Mouse (Mus musculus) liver, adult 2 months (tissue): ENCODE results near the gene Haus2. TPM values are rescaled to one million over a fixed set of nuclear protein-coding genes. Genes with fewer than 3 reads are reported as not detected.

Source experiments
- DNase-seq: peaks from one replicate; pipeline ENCODE4 v3.0.0-alpha.2; 2011; ENCODE audit warnings: low read depth, low spot score; ENCODE audit errors: extremely low read depth
- H3K27ac ChIP-seq: fragments of 200-500 bp; replicated peaks from 2 replicates; pipeline ENCODE4 v1.5.1; 2012; ENCODE audit warnings: low read depth, mild to moderate bottlenecking, control low read depth, inconsistent platforms, low read length; ENCODE audit not compliant: insufficient read depth
- H3K27me3 ChIP-seq: fragments of 200-500 bp; 2 replicates; pipeline ENCODE4 v1.6.1; 2012; ENCODE audit warnings: mild to moderate bottlenecking, moderate library complexity, low read length, inconsistent platforms; ENCODE audit not compliant: control insufficient read depth, insufficient read depth
- H3K36me3 ChIP-seq: fragments of 200-500 bp; 2 replicates; pipeline ENCODE4 v1.6.1; 2012; ENCODE audit warnings: low read length, inconsistent platforms; ENCODE audit not compliant: control insufficient read depth, insufficient read depth
- H3K4me1 ChIP-seq: fragments of 200-500 bp; 2 replicates; pipeline ENCODE4 v1.6.1; 2011; ENCODE audit warnings: low read length; ENCODE audit not compliant: control insufficient read depth, insufficient read depth
- H3K4me3 ChIP-seq: fragments of 200-500 bp; 2 replicates; pipeline ENCODE4 v1.5.1; 2011; ENCODE audit warnings: low read depth, mild to moderate bottlenecking, control low read depth, low read length, moderate library complexity; ENCODE audit not compliant: insufficient read depth
- H3K79me2 ChIP-seq: fragments of 200-500 bp; 2 replicates; pipeline ENCODE4 v1.6.1; 2012; ENCODE audit warnings: inconsistent platforms, mild to moderate bottlenecking, low read length, moderate library complexity; ENCODE audit not compliant: control insufficient read depth, insufficient read depth
- H3K9ac ChIP-seq: fragments of 200-500 bp; 2 replicates; pipeline ENCODE4 v1.6.1; 2012; ENCODE audit warnings: low read depth, mild to moderate bottlenecking, control low read depth, inconsistent platforms, low read length
- CTCF ChIP-seq: fragments of 200-500 bp; IDR thresholded peaks from 2 replicates; pipeline ENCODE4 v1.5.1; 2011; ENCODE audit warnings: low read depth, low read length, control low read depth
- POLR2A ChIP-seq: fragments of 200-500 bp; IDR thresholded peaks from 2 replicates; pipeline ENCODE4 v1.6.1; 2011; ENCODE audit warnings: low read length, control low read depth; ENCODE audit not compliant: insufficient read depth; ENCODE audit errors: extremely low read depth
- WGBS: fragments of 180-500 bp; shearing (Covaris S2); methylation state at CpG from one replicate; pipeline ENCODE4 v1.1.7; 2018; 5-methylcytosine and 5-hydroxymethylcytosine counted together
- polyA plus RNA-seq: library from polyadenylated mRNA; depleted of rRNA; stranded (reverse); fragments of >200 nt; gene quantifications from 2 replicates; pipeline ENCODE4 v1.2.3, GENCODE M21; 2012
- total RNA-seq: library from RNA; depleted of rRNA; stranded (reverse); fragments of >200 nt; gene quantifications from 2 replicates; pipeline ENCODE4 v1.2.3, GENCODE M21; 2014

Gene Haus2
- total and polyA plus RNA-seq, 2 experiments: 1.8 to 8.7 TPM

DNA sequence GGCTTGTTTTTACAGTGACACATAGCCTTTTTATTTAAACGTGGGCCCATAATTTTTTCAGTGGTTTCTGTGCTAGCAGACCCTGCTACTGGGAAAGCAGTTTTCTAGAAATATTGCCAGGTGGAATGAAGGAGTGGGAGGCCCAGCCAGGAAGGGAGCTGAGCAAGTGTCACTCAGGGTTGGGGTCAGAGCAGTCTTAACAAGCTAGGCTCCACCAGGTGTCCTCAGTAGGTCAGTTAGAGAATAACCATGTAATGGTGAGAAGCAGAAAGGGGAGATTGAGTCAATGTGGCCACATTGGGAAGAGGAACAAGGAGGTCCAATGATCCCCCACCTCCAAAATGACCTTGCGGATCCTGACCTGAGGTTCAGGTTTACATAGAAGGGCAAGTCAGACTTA, 45.5 kb downstream of the Haus2 start:
- no peak for TF ChIP-seq CTCF
- no peak for TF ChIP-seq POLR2A
- Histone ChIP-seq H3K27me3 (no peaks in the 10 kb centered on the region), H3K9ac (no peak overlapping the region), H3K79me2 (no peaks in the 10 kb centered on the region), H3K4me1 (peaks cover 2% of the 10 kb centered on the region; the same call in 1 of the 2 replicates), H3K4me3 (no peak overlapping the region), H3K27ac (no peak overlapping the region), H3K36me3 (no peaks in the 10 kb centered on the region)
- DNase-seq: no peak
- WGBS: 86% methylated on average over 2 of the region's 2 CpGs

GRCm38 (mm10) chr2:120655905-120656304, 46.7 kb downstream of the Haus2 start:
- H3K27me3 ChIP-seq: no peaks in the 10 kb centered on the region
- TF ChIP-seq CTCF (no peak), POLR2A (no peak)
- H3K79me2 ChIP-seq: no peaks in the 10 kb centered on the region
- no peak overlapping the region for H3K4me3 ChIP-seq
- no peak for DNase-seq
- H3K9ac ChIP-seq: no peak overlapping the region
- H3K36me3 ChIP-seq: no peaks in the 10 kb centered on the region
- WGBS: 84% methylated on average over 5 of the region's 5 CpGs
- peaks cover 2% of the 10 kb centered on the region; the same call in 1 of the 2 replicates for H3K4me1 ChIP-seq
- no peak overlapping the region for H3K27ac ChIP-seq

- Histone ChIP-seq H3K4me1 (peaks cover 2% of the 10 kb centered on the region; the same call in 1 of the 2 replicates), H3K9ac (no peak overlapping the region), H3K36me3 (no peaks in the 10 kb centered on the region), H3K27ac (no peak overlapping the region), H3K79me2 (no peaks in the 10 kb centered on the region), H3K27me3 (no peaks in the 10 kb centered on the region), H3K4me3 (no peak overlapping the region)
- no peak for TF ChIP-seq CTCF
- TF ChIP-seq POLR2A: no peak
- 98% methylated on average over 2 of the region's 2 CpGs for WGBS
- no peak for DNase-seq
Observed at GRCm38 (mm10) chr2:120656711-120657110, 47.5 kb downstream of the Haus2 start.

DNA sequence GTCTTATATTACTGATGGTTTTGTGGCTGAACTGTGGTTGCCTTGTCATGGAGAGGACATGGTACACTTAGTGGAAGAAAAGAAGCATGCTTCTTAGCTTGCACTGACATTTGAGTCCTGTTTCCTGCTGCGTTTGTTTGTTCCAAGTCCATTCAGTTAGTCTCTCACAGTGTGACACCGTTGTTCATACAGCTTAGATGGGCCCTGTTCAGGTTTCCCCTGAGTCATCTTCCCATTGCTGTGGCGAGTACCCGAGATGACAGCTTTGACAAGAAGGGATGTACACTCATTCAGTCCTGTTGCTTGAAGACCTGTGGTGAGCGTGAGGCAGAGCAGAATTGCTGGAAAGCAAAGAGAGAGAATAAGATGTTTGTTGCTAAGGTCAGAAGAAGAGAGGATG, 49.3 kb downstream of the Haus2 start:
- no peak for TF ChIP-seq POLR2A
- no peak for TF ChIP-seq CTCF

DNA sequence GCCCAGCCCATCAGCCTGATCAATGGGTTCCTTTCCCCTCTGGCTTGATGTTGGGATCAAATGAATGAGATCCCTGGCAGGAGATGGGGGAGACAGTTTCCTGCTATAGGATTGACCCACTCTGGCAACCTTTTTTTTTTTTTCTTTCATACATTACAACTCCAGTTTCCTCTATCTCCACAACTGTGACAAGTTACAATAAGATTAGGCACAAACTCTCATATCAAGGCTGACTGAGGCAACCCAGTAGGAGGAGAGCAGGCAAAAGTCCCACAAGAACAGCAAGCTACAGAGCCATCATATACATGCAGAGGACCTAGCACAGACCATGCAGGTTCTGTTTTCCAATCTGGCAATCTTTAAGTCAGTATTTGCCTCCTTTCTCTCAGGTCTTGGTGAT, 50.1 kb downstream of the Haus2 start:
- Histone ChIP-seq H3K27me3 (no peaks in the 10 kb centered on the region), H3K9ac (no peak overlapping the region), H3K4me3 (no peak overlapping the region), H3K27ac (no peak overlapping the region), H3K36me3 (no peaks in the 10 kb centered on the region), H3K4me1 (peaks cover 2% of the 10 kb centered on the region), H3K79me2 (no peaks in the 10 kb centered on the region)
- no peak for DNase-seq
- TF ChIP-seq POLR2A: no peak
- no peak for TF ChIP-seq CTCF

More for the DNA sequence above, 49.3 kb downstream of the Haus2 start:
- 80% methylated on average over 5 of the region's 5 CpGs for WGBS
- Histone ChIP-seq H3K79me2 (no peaks in the 10 kb centered on the region), H3K9ac (no peak overlapping the region), H3K27me3 (no peaks in the 10 kb centered on the region), H3K4me1 (peaks cover 2% of the 10 kb centered on the region), H3K4me3 (no peak overlapping the region), H3K36me3 (no peaks in the 10 kb centered on the region), H3K27ac (no peak overlapping the region)
- no peak for DNase-seq

DNA sequence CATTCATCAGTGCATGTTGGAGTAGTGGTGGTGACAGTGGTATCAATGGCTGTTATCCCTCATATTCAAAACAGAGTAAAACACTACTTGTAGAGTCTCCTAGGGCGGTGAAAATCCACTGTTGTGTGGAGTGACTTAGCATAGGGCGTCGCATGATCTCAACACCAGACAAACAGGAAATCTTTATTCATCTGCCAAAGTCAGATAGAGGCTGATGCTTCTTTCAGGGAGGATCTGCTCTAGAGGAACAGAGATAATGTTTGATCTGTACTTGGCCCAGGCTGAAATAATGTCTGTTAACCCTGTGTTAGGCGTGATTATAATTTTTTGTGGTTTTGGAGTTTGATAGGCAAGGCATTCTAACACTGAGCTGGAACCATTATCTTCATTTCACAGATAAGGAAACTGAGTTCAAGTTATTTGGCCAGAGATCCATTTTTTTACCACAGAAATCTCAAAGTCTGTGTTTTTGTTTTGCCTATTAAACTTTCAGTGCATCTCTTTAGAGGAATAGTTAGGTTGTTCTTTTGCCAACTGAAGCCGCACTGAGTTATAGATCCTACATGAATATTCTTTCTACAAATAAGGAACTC, 51.4 kb downstream of the Haus2 start:
- peaks cover 2% of the 10 kb centered on the region for H3K4me1 ChIP-seq
- 68% methylated on average over 5 of the region's 5 CpGs for WGBS

More for the DNA sequence above, 51.4 kb downstream of the Haus2 start:
- no peaks in the 10 kb centered on the region for H3K36me3 ChIP-seq
- no peak overlapping the region for H3K27ac ChIP-seq
- H3K27me3 ChIP-seq: no peaks in the 10 kb centered on the region
- H3K79me2 ChIP-seq: no peaks in the 10 kb centered on the region
- H3K4me3 ChIP-seq: no peak overlapping the region
- DNase-seq: no peak
- no peak overlapping the region for H3K9ac ChIP-seq
- TF ChIP-seq CTCF (no peak), POLR2A (no peak)
